Mouse (Mus musculus): Measurements from ENCODE around the gene Abca3. TPM values are rescaled to one million over a fixed set of nuclear protein-coding genes. Genes with fewer than 3 reads are reported as not detected.

The Abca3 gene
- polyA plus RNA-seq, 1 experiment from 2014 or later: 35.0 TPM

GRCm38 (mm10) chr17:24352370-24353194 lies 832 bp downstream of the Abca3 start:
- peak overlapping the region; percentile 93 for H3K9ac ChIP-seq (ENCODE audit: low read depth, low read length)
- peak overlapping the region; percentile 88 for H3K4me3 ChIP-seq (ENCODE audit: low read depth, low read length)
- no peak; the same call in none of the 2 replicates for ATAC-seq
- H3K27ac ChIP-seq (ENCODE audit: low read length): peak overlapping the region; percentile 78
- H3K4me2 ChIP-seq (ENCODE audit: low read length): peak overlapping the region; percentile 68
- H3K9me3 ChIP-seq (replicated peaks; ENCODE audit: control insufficient read depth, low read length, poor library complexity, severe bottlenecking): no peaks in the 10 kb centered on the region
- 0 out of 2 replicates have a peak, but pooled peaks cover 2% of the 10 kb centered on the region for H3K36me3 ChIP-seq (ENCODE audit: control insufficient read depth, insufficient read depth, low read length)
- H3K27me3 ChIP-seq (ENCODE audit: control insufficient read depth, insufficient read depth, low read depth, low read length): no peaks in the 10 kb centered on the region
- H3K4me1 ChIP-seq (ENCODE audit: control insufficient read depth, insufficient read depth, low read length): peaks cover 26% of the 10 kb centered on the region
- 2% methylated on average over 36 of the region's 36 CpGs for WGBS

- Histone ChIP-seq H3K9ac (ENCODE audit: low read depth, low read length) (no peak overlapping the region), H3K27ac (ENCODE audit: low read length) (no peak overlapping the region), H3K4me3 (ENCODE audit: low read depth, low read length) (no peak overlapping the region), H3K4me2 (ENCODE audit: low read length) (no peak overlapping the region), H3K4me1 (ENCODE audit: control insufficient read depth, insufficient read depth, low read length) (peaks cover 26% of the 10 kb centered on the region), H3K9me3 (replicated peaks; ENCODE audit: control insufficient read depth, low read length, poor library complexity, severe bottlenecking) (no peaks in the 10 kb centered on the region), H3K27me3 (ENCODE audit: control insufficient read depth, insufficient read depth, low read depth, low read length) (no peaks in the 10 kb centered on the region), H3K36me3 (ENCODE audit: control insufficient read depth, insufficient read depth, low read length) (peaks cover 6% of the 10 kb centered on the region; the same call in 1 of the 2 replicates)
- ATAC-seq: no peak
- WGBS: 84% methylated on average over 3 of the region's 3 CpGs
Observed at GRCm38 (mm10) chr17:24353960-24354359, 2.2 kb downstream of the Abca3 start.

DNA sequence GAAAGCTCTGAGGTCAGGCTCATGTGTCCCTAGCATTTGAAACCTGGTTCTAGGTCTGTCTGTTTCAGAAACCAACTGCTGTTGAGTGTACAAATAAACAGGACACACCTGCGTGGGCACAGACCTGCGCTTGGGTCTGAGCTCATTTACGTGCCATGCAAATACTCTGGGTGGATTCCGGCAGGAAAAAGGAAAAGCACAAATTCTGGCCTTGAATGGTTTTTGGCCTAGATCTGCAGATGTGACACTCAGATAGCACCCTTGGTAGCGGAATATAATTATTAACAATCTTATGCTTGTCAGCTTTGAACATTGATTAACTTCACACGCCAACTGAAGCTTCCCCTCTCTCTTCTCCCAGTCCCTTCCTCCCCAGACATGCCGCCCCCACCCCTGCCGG lies 3.5 kb downstream of the Abca3 start:
- Histone ChIP-seq H3K9me3 (replicated peaks; ENCODE audit: control insufficient read depth, low read length, poor library complexity, severe bottlenecking) (no peaks in the 10 kb centered on the region), H3K9ac (ENCODE audit: low read depth, low read length) (no peak overlapping the region), H3K27ac (ENCODE audit: low read length) (no peak overlapping the region), H3K4me1 (ENCODE audit: control insufficient read depth, insufficient read depth, low read length) (peaks cover 26% of the 10 kb centered on the region), H3K36me3 (ENCODE audit: control insufficient read depth, insufficient read depth, low read length) (peaks cover 6% of the 10 kb centered on the region; the same call in 1 of the 2 replicates), H3K4me3 (ENCODE audit: low read depth, low read length) (no peak overlapping the region), H3K27me3 (ENCODE audit: control insufficient read depth, insufficient read depth, low read depth, low read length) (no peaks in the 10 kb centered on the region), H3K4me2 (ENCODE audit: low read length) (no peak overlapping the region)
- WGBS: 86% methylated on average over 8 of the region's 8 CpGs
- ATAC-seq: no peak

GRCm38 (mm10) chr17:24359006-24359405 lies 7.3 kb downstream of the Abca3 start:
- no peak overlapping the region for H3K27ac ChIP-seq (ENCODE audit: low read length)

GRCm38 (mm10) chr17:24359903-24360302 lies 8.2 kb downstream of the Abca3 start:
- Histone ChIP-seq H3K27me3 (ENCODE audit: control insufficient read depth, insufficient read depth, low read depth, low read length) (no peaks in the 10 kb centered on the region), H3K4me2 (ENCODE audit: low read length) (no peak overlapping the region), H3K9me3 (replicated peaks; ENCODE audit: control insufficient read depth, low read length, poor library complexity, severe bottlenecking) (no peaks in the 10 kb centered on the region), H3K27ac (ENCODE audit: low read length) (no peak overlapping the region), H3K4me1 (ENCODE audit: control insufficient read depth, insufficient read depth, low read length) (peaks cover 6% of the 10 kb centered on the region; the same call in 1 of the 2 replicates), H3K9ac (ENCODE audit: low read depth, low read length) (no peak overlapping the region), H3K4me3 (ENCODE audit: low read depth, low read length) (no peak overlapping the region), H3K36me3 (ENCODE audit: control insufficient read depth, insufficient read depth, low read length) (peaks cover 6% of the 10 kb centered on the region; the same call in 1 of the 2 replicates)
- 70% methylated on average over 2 of the region's 2 CpGs for WGBS
- ATAC-seq: no peak

More at GRCm38 (mm10) chr17:24359006-24359405, 7.3 kb downstream of the Abca3 start:
- H3K4me3 ChIP-seq (ENCODE audit: low read depth, low read length): no peak overlapping the region
- peaks cover 13% of the 10 kb centered on the region for H3K4me1 ChIP-seq (ENCODE audit: control insufficient read depth, insufficient read depth, low read length)
- no peak overlapping the region for H3K4me2 ChIP-seq (ENCODE audit: low read length)
- ATAC-seq: no peak
- WGBS: 91% methylated on average over 8 of the region's 8 CpGs
- H3K27me3 ChIP-seq (ENCODE audit: control insufficient read depth, insufficient read depth, low read depth, low read length): no peaks in the 10 kb centered on the region
- H3K9ac ChIP-seq (ENCODE audit: low read depth, low read length): no peak overlapping the region
- no peaks in the 10 kb centered on the region for H3K9me3 ChIP-seq (replicated peaks; ENCODE audit: control insufficient read depth, low read length, poor library complexity, severe bottlenecking)
- H3K36me3 ChIP-seq (ENCODE audit: control insufficient read depth, insufficient read depth, low read length): peaks cover 6% of the 10 kb centered on the region; the same call in 1 of the 2 replicates

GRCm38 (mm10) chr17:24360841-24361240 lies 9.1 kb downstream of the Abca3 start:
- Histone ChIP-seq H3K36me3 (ENCODE audit: control insufficient read depth, insufficient read depth, low read length) (peaks cover 6% of the 10 kb centered on the region; the same call in 1 of the 2 replicates), H3K4me1 (ENCODE audit: control insufficient read depth, insufficient read depth, low read length) (peaks cover 2% of the 10 kb centered on the region; the same call in 1 of the 2 replicates), H3K27me3 (ENCODE audit: control insufficient read depth, insufficient read depth, low read depth, low read length) (no peaks in the 10 kb centered on the region), H3K27ac (ENCODE audit: low read length) (no peak overlapping the region), H3K9me3 (replicated peaks; ENCODE audit: control insufficient read depth, low read length, poor library complexity, severe bottlenecking) (no peaks in the 10 kb centered on the region), H3K4me3 (ENCODE audit: low read depth, low read length) (no peak overlapping the region), H3K9ac (ENCODE audit: low read depth, low read length) (no peak overlapping the region), H3K4me2 (ENCODE audit: low read length) (no peak overlapping the region)
- 85% methylated on average over 8 of the region's 8 CpGs for WGBS
- ATAC-seq: no peak

GRCm38 (mm10) chr17:24361291-24361690 lies 9.5 kb downstream of the Abca3 start:
- no peak overlapping the region for H3K27ac ChIP-seq (ENCODE audit: low read length)
- ATAC-seq: no peak
- H3K9ac ChIP-seq (ENCODE audit: low read depth, low read length): no peak overlapping the region
- no peaks in the 10 kb centered on the region for H3K9me3 ChIP-seq (replicated peaks; ENCODE audit: control insufficient read depth, low read length, poor library complexity, severe bottlenecking)
- no peaks in the 10 kb centered on the region for H3K27me3 ChIP-seq (ENCODE audit: control insufficient read depth, insufficient read depth, low read depth, low read length)
- H3K4me2 ChIP-seq (ENCODE audit: low read length): no peak overlapping the region
- peaks cover 9% of the 10 kb centered on the region; the same call in 1 of the 2 replicates for H3K36me3 ChIP-seq (ENCODE audit: control insufficient read depth, insufficient read depth, low read length)
- WGBS: 94% methylated on average over 5 of the region's 5 CpGs
- H3K4me3 ChIP-seq (ENCODE audit: low read depth, low read length): no peak overlapping the region
- no peaks in the 10 kb centered on the region for H3K4me1 ChIP-seq (ENCODE audit: control insufficient read depth, insufficient read depth, low read length)

GRCm38 (mm10) chr17:24362527-24362926 lies 10.8 kb downstream of the Abca3 start:
- WGBS: 72% methylated on average over 9 of the region's 9 CpGs
- Histone ChIP-seq H3K9me3 (replicated peaks; ENCODE audit: control insufficient read depth, low read length, poor library complexity, severe bottlenecking) (no peaks in the 10 kb centered on the region), H3K27ac (ENCODE audit: low read length) (no peak overlapping the region), H3K4me1 (ENCODE audit: control insufficient read depth, insufficient read depth, low read length) (no peaks in the 10 kb centered on the region), H3K9ac (ENCODE audit: low read depth, low read length) (no peak overlapping the region), H3K27me3 (ENCODE audit: control insufficient read depth, insufficient read depth, low read depth, low read length) (no peaks in the 10 kb centered on the region), H3K4me2 (ENCODE audit: low read length) (no peak overlapping the region), H3K4me3 (ENCODE audit: low read depth, low read length) (no peak overlapping the region), H3K36me3 (ENCODE audit: control insufficient read depth, insufficient read depth, low read length) (peaks cover 18% of the 10 kb centered on the region)
- no peak for ATAC-seq

GRCm38 (mm10) chr17:24364461-24364860 lies 12.7 kb downstream of the Abca3 start:
- Histone ChIP-seq H3K36me3 (ENCODE audit: control insufficient read depth, insufficient read depth, low read length) (peaks cover 16% of the 10 kb centered on the region), H3K4me1 (ENCODE audit: control insufficient read depth, insufficient read depth, low read length) (no peaks in the 10 kb centered on the region), H3K4me2 (ENCODE audit: low read length) (no peak overlapping the region), H3K9ac (ENCODE audit: low read depth, low read length) (no peak overlapping the region), H3K4me3 (ENCODE audit: low read depth, low read length) (no peak overlapping the region), H3K27ac (ENCODE audit: low read length) (no peak overlapping the region), H3K27me3 (ENCODE audit: control insufficient read depth, insufficient read depth, low read depth, low read length) (no peaks in the 10 kb centered on the region), H3K9me3 (replicated peaks; ENCODE audit: control insufficient read depth, low read length, poor library complexity, severe bottlenecking) (no peaks in the 10 kb centered on the region)
- no peak for ATAC-seq
- WGBS: 93% methylated on average over 9 of the region's 9 CpGs
